8 mouse cellular contexts compared by ENCODE assay signal in genomic region chr19:16063916-16064580, GRCm38 (mm10).
DNase-seq lines count a peak whose midpoint lies in the region; ATAC-seq and TF ChIP-seq lines count a peak whose summit lies in the region.

No protein-coding gene starts in this region.

- CTCF ChIA-PET in Patski (lab: Charles Lee), result interaction anchor here (0.7 to 2.4 kb wide), 19 partner anchors 15 to 535 kb away, joined by 3 to 7 read pairs (median 4); no protein-coding TSS in a partner anchor

- no peak overlapping the region for H3K27ac ChIP-seq in hindbrain, embryonic 16.5 days (ENCODE audit: low read depth, low read length)

- no peaks in the 10 kb centered on the region for H3K36me3 ChIP-seq in hindbrain, embryonic 16.5 days (ENCODE audit: control insufficient read depth, insufficient read depth, low read length)

- H3K4me1 ChIP-seq in hindbrain, embryonic 16.5 days (ENCODE audit: control insufficient read depth, insufficient read depth, low read depth, low read length), result no peaks in the 10 kb centered on the region

- TF ChIP-seq CTCF in Patski (IDR thresholded peaks at IDR 0.05), result peak; percentile 84

- 10% methylated on average over 12 of the region's 12 CpGs for WGBS in hindbrain, embryonic 16.5 days

- H3K9ac ChIP-seq in hindbrain, embryonic 16.5 days (ENCODE audit: low read depth, low read length), result peak overlapping the region; percentile 31; the same call in 1 of the 2 replicates

- DNase-seq in Patski (ENCODE audit: low read depth, low spot score), result no peak
- peak; percentile 87 to 91 for DNase-seq in cerebellum, postnatal 10 days
- peak; percentile 78 for DNase-seq in gastrocnemius, adult 18-20 months (ENCODE audit: low spot score)
- DNase-seq in left cerebral cortex, adult 11 months (ENCODE audit: low spot score), result peak; percentile 75
- DNase-seq in lung, postnatal 4 days, result peak; percentile 53 to 85
- DNase-seq in retina, postnatal 7 days (ENCODE audit: low read depth, low spot score), result peak; percentile 62
- DNase-seq in urinary bladder, postnatal 14 days (ENCODE audit: low spot score), result peak; percentile 84

- POLR2A ChIA-PET in Patski (lab: Charles Lee), result no interaction called here

- ATAC-seq in Patski, result peak; percentile 73
- ATAC-seq in hindbrain, embryonic 16.5 days, result peak; percentile 86

- peak overlapping the region; percentile 11 for H3K4me3 ChIP-seq in hindbrain, embryonic 16.5 days (ENCODE audit: low read length)

- H3K27me3 ChIP-seq in Patski, result no peaks in the 10 kb centered on the region
- no peaks in the 10 kb centered on the region for H3K27me3 ChIP-seq in hindbrain, embryonic 16.5 days (replicated peaks; ENCODE audit: control insufficient read depth, insufficient read depth, low read length)

- in situ Hi-C loops in Patski (cut with MboI; ENCODE audit: low pct_unique_long_range_greater_than_20kb), result loop anchor here (5.0 kb wide), 2 partner anchors 258 to 533 kb away; no protein-coding TSS in a partner anchor

- H3K4me2 ChIP-seq in hindbrain, embryonic 16.5 days (ENCODE audit: low read length), result peak overlapping the region; percentile 49

- H3K9me3 ChIP-seq in hindbrain, embryonic 16.5 days (ENCODE audit: control insufficient read depth, low read length), result no peaks in the 10 kb centered on the region
